Mouse (Mus musculus) limb, embryonic 10.5 days (tissue): ENCODE results near the gene Fgfr4. TPM values are rescaled to one million over a fixed set of nuclear protein-coding genes. Genes with fewer than 3 reads are reported as not detected.

ENCODE experiments used
- DNase-seq: peaks from one replicate; pipeline ENCODE4 v3.0.0-alpha.2; 2017; ENCODE audit warnings: low spot score
- H3K27ac ChIP-seq: fragments of 300-500 bp; sonication (generic); 2 replicates; pipeline ENCODE4 v1.5.1; 2016; ENCODE audit warnings: mild to moderate bottlenecking
- H3K27me3 ChIP-seq: fragments of 300-500 bp; sonication (generic); 2 replicates; pipeline ENCODE4 v1.6.1; 2016; ENCODE audit warnings: low read depth, mild to moderate bottlenecking; ENCODE audit not compliant: poor library complexity, severe bottlenecking
- H3K36me3 ChIP-seq: fragments of 300-500 bp; sonication (generic); 2 replicates; pipeline ENCODE4 v1.6.1; 2016; ENCODE audit warnings: mild to moderate bottlenecking, moderate library complexity
- H3K4me1 ChIP-seq: fragments of 300-500 bp; sonication (generic); 2 replicates; pipeline ENCODE4 v1.6.1; 2016
- H3K4me3 ChIP-seq: fragments of 300-500 bp; sonication (generic); 2 replicates; pipeline ENCODE4 v1.5.1; 2016; ENCODE audit warnings: mild to moderate bottlenecking, moderate library complexity
- H3K9me3 ChIP-seq: fragments of 300-500 bp; sonication (generic); replicated peaks from 2 replicates; pipeline ENCODE4 v1.6.1; 2016; ENCODE audit warnings: mild to moderate bottlenecking
- WGBS: fragments of 180-500 bp; shearing (Covaris S2); methylation state at CpG from one replicate; pipeline ENCODE4 v1.1.7; 2016; 5-methylcytosine and 5-hydroxymethylcytosine counted together
- polyA plus RNA-seq: library from polyadenylated mRNA; unstranded; fragments of >200 nt; fragmentation: Nextera tagmentation; extraction: Ambion mirVana; gene quantifications from 2 replicates; pipeline ENCODE4 v1.2.1, GENCODE M21; 2016

Gene Fgfr4
- polyA plus RNA-seq, 1 experiment from 2014 or later = 2.1 TPM

- H3K4me1 ChIP-seq = peaks cover 10% of the 10 kb centered on the region
- no peak overlapping the region for H3K27ac ChIP-seq
- WGBS = 91% methylated on average over 6 of the region's 6 CpGs
- H3K36me3 ChIP-seq = no peaks in the 10 kb centered on the region
- H3K9me3 ChIP-seq = no peaks in the 10 kb centered on the region
- H3K4me3 ChIP-seq = no peak overlapping the region
- no peak for DNase-seq
- H3K27me3 ChIP-seq = no peaks in the 10 kb centered on the region
Measured at GRCm38 (mm10) chr13:55205448-55206205, 53.2 kb downstream of the Fgfr4 start.

- 69% methylated on average over 13 of the region's 13 CpGs for WGBS
- no peak for DNase-seq
- H3K27ac ChIP-seq = peak overlapping the region; percentile 97; the same call in 1 of the 2 replicates
- H3K4me1 ChIP-seq = peaks cover 32% of the 10 kb centered on the region
- H3K4me3 ChIP-seq = peak overlapping the region; percentile 91; the same call in 1 of the 2 replicates
- H3K27me3 ChIP-seq = no peaks in the 10 kb centered on the region
- peaks cover 10% of the 10 kb centered on the region for H3K36me3 ChIP-seq
- no peaks in the 10 kb centered on the region for H3K9me3 ChIP-seq
Measured at GRCm38 (mm10) chr13:55208837-55209648, 56.6 kb downstream of the Fgfr4 start.

DNA sequence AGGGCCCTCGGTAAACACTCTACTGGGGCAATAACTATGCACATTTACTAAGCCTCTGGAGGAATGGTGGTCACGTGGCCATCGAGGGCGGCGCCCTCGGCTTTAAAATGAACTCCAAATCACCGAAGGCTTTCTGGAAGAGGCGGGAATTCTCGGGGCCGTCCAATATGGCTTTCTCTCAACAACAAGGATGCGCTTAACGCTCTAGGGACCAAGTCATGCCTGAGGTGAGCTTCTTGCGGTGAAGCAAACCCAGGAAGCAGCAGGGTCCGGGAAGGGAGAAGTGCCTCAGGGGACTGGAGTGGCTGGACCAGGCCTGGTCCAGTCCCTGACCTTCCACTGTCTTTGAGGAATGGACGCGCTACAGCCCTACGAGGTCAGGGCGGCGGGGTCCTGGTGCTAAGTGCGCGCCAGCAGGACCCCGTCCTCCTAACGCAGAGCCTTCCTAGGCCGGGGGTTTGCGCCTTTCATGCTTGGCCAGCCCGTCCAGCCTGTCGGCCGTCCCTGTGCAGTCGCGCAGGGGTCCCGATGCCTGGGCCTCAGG is 57.3 kb downstream of the Fgfr4 start, which contains the start of gene Nsd1:
Nsd1 (plus strand) TSS at position 134 of the 544 bp plus-strand sequence.
- Histone ChIP-seq H3K27me3 (no peaks in the 10 kb centered on the region), H3K27ac (peak within 1 kb of the TSS; percentile 97), H3K4me1 (peaks cover 38% of the 10 kb centered on the region), H3K36me3 (peaks cover 17% of the 10 kb centered on the region), H3K4me3 (peak within 1 kb of the TSS; percentile 91), H3K9me3 (no peaks in the 10 kb centered on the region)
- 21% methylated on average over 31 of the region's 31 CpGs for WGBS
- no peak for DNase-seq

DNA sequence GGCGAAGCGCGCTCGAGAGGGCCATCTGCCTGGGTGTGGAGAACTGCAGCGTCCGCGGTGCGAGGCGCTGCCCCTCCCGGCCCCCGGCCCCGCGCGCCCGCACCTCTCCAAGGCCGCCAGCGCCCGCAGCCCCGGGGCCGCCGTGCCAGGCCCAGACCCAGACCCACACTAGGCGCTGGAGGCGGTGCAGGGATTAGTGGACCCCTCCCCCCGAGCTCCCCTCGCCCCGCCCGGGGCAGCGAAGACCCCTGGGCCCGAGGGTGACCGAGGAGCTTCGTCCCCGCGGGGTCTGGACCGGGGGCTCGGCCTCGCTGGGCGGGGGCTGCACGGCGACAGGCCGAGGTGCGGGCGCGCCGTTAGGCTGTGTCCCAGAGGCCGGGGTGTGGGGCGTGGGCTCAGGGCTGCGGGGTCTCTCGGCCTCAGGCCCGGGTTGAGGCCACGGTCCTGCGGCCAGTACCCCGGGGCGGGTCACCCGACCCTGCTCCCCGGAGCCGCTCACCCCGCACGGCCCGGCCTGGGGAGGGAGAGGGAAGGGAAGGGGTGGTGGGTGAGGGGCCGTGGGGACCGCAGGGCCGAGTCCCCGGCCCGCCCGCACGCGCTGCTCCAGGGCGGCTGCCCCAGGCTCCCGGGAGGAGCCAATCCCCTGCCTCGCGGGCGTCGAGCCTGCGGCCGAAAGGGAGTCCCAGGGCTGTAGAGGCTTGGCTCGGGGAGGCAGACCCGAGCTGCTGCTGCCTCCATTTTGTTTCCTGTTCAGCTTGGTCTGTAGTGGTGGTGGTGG is 57.9 kb downstream of the Fgfr4 start:
- peaks cover 45% of the 10 kb centered on the region for H3K4me1 ChIP-seq
- peak overlapping the region; percentile 97 for H3K27ac ChIP-seq
- peak; percentile 83 for DNase-seq
- under 1% methylated on average over 70 of the region's 77 CpGs for whole genome bisulfite sequencing
- peaks cover 24% of the 10 kb centered on the region for H3K36me3 ChIP-seq
- no peaks in the 10 kb centered on the region for H3K9me3 ChIP-seq
- no peaks in the 10 kb centered on the region for H3K27me3 ChIP-seq
- peak overlapping the region; percentile 91 for H3K4me3 ChIP-seq

DNA sequence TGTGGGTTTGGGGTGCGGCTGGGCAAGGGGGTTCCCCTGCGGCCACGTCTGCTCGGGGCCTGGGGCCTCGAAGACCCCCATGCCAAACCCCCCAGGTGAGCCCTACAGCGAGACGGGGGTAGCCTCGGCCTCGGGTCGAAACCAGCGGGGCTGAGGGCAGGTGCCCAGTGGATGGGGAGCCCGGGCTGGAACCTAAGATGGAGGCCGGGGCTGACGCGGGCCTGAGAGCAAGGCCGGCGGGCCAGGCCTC is 58.5 kb downstream of the Fgfr4 start:
- no peak for DNase-seq
- H3K36me3 ChIP-seq = peaks cover 29% of the 10 kb centered on the region
- WGBS = 2% methylated on average over 17 of the region's 17 CpGs
- no peaks in the 10 kb centered on the region for H3K27me3 ChIP-seq
- H3K27ac ChIP-seq = peak overlapping the region; percentile 97
- H3K4me3 ChIP-seq = peak overlapping the region; percentile 91
- peaks cover 50% of the 10 kb centered on the region for H3K4me1 ChIP-seq
- H3K9me3 ChIP-seq = no peaks in the 10 kb centered on the region

DNA sequence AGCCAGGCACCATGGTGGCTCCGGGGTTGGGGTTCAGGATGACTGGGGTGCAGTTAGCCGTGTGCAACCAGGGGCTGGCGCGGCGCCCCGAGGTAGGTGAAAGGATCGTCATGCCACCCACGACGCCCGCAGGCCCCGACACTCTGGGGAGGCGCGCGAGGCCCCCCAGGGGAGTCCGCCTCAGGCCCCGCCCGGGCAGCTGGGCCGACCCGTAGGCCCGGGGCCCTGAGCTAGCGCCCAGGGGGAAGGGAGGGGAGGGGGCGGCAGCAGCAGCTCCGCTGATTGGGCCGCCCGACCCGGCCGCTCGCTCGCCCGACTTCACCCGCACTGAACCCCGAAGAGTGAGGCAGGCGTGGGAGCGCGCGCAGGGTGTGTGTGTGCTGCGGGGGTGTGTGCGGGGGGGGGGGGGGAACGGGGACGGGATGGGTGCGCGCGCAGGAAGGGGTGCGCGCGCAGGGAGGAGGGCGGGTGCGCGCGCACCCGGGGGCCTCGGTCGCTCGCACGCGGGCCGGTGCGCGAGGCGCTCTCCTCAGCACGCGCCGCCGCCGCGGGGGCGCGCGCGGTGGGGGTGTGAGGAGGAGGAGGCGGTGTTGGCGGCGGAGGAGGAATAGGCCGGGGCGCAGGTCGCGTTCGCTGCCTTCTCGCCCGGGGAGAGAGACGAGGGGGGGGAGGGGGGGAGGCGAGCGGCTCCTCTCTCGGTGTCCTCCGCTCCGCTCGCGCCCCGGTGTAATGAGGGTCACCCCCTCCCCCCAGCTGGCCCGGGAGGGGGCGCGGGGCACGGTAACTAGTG is 59.0 kb downstream of the Fgfr4 start:
- 1% methylated on average over 32 of the region's 93 CpGs for WGBS
- peak; percentile 94 for DNase-seq
- Histone ChIP-seq H3K36me3 (peaks cover 34% of the 10 kb centered on the region), H3K4me1 (peaks cover 53% of the 10 kb centered on the region), H3K27me3 (no peaks in the 10 kb centered on the region), H3K4me3 (peak overlapping the region; percentile 91), H3K27ac (peak overlapping the region; percentile 97), H3K9me3 (no peaks in the 10 kb centered on the region)

GRCm38 (mm10) chr13:55212011-55212360 is 59.5 kb downstream of the Fgfr4 start:
- peaks cover 53% of the 10 kb centered on the region for H3K4me1 ChIP-seq
- H3K27me3 ChIP-seq = no peaks in the 10 kb centered on the region
- H3K9me3 ChIP-seq = no peaks in the 10 kb centered on the region
- peak overlapping the region; percentile 97 for H3K27ac ChIP-seq
- 0% methylated on average over 13 of the region's 32 CpGs for WGBS
- peak overlapping the region; percentile 91 for H3K4me3 ChIP-seq
- peaks cover 40% of the 10 kb centered on the region for H3K36me3 ChIP-seq
- DNase-seq = no peak

DNA sequence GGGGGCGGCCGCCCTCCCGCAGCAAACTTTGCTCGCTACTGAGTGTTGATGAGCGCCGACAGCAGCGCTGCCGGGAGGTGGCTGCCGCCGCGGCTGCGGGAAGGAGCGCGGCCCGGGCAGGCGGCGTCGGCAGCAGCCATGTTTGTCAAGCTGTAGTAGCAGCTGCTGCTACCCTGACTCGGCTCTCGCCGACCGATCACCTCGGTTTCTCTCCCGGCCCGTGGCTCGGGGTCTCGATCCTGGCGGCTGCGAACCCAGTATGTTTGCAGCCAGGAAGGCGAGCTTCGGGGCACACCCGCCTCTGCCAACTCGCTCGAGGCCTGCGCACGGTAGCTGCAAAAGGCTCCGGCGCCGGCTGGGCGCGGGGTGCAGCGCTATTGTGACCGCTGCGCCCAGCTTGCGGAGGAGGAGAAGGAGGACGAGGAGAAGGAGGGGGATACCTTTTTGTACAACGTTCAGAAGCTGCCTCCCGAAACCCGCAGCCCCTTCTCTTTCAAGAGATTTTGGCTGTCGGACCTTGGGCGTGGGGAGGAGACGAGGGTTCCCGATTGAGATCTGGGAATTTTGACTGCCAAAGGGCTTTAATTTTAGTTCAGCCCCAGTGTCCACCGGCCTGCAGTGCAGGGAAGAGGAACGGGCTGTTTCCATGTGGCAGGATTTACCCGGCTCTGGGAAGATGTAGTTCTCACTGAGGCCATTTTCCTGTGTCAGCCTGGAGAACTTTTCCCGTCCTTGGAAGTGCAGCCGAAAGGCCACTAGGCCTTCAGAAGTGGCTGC is 60.1 kb downstream of the Fgfr4 start:
- under 1% methylated on average over 58 of the region's 58 CpGs for WGBS
- H3K36me3 ChIP-seq = peaks cover 45% of the 10 kb centered on the region
- DNase-seq = peak; percentile 81
- peaks cover 53% of the 10 kb centered on the region for H3K4me1 ChIP-seq
- H3K27me3 ChIP-seq = no peaks in the 10 kb centered on the region
- no peaks in the 10 kb centered on the region for H3K9me3 ChIP-seq
- peak overlapping the region; percentile 91 for H3K4me3 ChIP-seq
- peak overlapping the region; percentile 97 for H3K27ac ChIP-seq

DNA sequence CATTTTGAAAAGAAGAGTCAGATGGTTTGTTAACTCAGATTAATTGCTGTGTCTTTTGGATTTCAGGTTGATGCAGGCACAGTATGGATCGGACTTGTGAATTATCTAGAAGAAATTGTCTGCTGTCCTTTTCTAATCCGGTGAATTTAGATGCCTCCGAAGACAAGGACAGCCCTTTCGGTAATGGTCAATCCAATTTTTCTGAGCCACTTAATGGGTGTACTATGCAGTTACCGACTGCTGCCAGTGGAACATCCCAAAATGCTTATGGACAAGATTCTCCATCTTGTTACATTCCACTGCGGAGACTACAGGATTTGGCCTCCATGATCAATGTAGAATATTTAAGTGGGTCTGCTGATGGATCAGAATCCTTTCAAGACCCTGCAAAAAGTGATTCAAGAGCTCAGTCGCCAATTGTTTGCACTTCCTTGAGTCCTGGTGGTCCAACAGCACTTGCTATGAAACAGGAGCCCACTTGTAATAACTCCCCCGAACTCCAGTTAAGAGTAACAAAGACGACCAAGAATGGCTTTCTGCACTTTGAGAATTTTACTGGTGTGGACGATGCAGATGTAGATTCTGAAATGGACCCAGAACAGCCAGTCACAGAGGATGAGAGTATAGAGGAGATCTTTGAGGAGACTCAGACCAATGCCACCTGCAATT is 60.8 kb downstream of the Fgfr4 start:
- Histone ChIP-seq H3K9me3 (no peaks in the 10 kb centered on the region), H3K27me3 (no peaks in the 10 kb centered on the region), H3K4me1 (peaks cover 53% of the 10 kb centered on the region), H3K4me3 (peak overlapping the region; percentile 91), H3K36me3 (peaks cover 52% of the 10 kb centered on the region), H3K27ac (peak overlapping the region; percentile 97)
- DNase-seq = no peak
- 70% methylated on average over 10 of the region's 10 CpGs for WGBS
